Mouse (Mus musculus) lung, postnatal 4 days (tissue): ENCODE data around the gene Wipi1.
"Not testable (repeated sequence)": the region's sequence is repeated elsewhere in the genome, so short reads cannot be mapped to it uniquely, and the experiment has no call there.

Source experiments
- DNase-seq, 2 experiments: peaks; one replicate each; pipeline ENCODE4 v3.0.0; 2021

Gene Wipi1

GRCm38 (mm10) chr11:109611303-109612149 lies at the start of gene Wipi1:
Wipi1 (minus strand) TSS chr11:109611967.
- DNase-seq: peak; percentile 99

GRCm38 (mm10) chr11:109660526-109660925 lies 48.8 kb upstream of the Wipi1 start:
- not testable (repeated sequence) for DNase-seq

DNA sequence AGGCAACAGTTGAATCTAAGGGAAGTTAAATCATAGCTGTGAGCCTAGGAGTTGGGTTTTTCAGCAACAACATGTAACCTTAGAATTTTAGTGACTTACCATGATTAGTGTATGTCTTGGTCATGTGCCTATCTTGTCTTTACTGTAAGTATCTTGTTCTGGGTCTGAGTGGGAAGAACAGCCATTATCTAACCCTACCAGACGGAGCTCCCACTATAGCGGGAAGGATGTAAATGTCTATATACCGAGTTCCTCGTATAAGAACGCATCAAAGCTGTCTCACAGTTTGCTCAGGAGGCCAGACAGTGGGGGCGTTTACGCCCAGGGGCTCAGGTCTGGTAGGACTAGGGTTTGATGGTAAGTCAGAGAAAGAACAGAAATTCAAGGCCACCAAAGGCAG lies 44.5 kb upstream of the Wipi1 start:
- no peak for DNase-seq

GRCm38 (mm10) chr11:109654581-109654980 lies 42.8 kb upstream of the Wipi1 start:
- no peak for DNase-seq

GRCm38 (mm10) chr11:109653201-109653600 lies 41.4 kb upstream of the Wipi1 start:
- DNase-seq: no peak

- DNase-seq: no peak
Measured at GRCm38 (mm10) chr11:109652505-109652904, 40.7 kb upstream of the Wipi1 start.

DNA sequence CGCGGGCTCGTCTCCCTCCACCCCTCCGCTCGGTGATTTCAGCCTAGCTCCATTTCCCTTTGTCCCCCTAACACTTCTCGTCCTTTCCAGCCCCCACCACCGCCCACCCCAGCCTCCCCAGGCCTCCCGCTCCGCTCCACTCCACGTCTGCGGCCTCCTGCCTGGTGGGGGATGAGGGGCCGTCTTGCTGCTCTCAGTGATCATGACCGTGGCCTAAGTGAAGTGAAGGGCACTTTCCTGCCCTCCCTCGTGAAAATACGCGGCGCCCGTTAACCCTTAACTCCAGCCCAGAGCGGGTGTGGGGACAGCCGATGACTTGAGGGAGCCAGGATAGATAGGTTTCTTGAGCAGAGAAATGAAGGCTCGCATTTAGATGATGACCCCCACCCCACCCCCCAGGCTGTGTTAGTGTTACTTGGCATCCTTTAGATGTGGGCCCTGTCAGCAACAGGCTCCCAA lies 39.8 kb upstream of the Wipi1 start:
- DNase-seq: peak; percentile 48 to 51

DNA sequence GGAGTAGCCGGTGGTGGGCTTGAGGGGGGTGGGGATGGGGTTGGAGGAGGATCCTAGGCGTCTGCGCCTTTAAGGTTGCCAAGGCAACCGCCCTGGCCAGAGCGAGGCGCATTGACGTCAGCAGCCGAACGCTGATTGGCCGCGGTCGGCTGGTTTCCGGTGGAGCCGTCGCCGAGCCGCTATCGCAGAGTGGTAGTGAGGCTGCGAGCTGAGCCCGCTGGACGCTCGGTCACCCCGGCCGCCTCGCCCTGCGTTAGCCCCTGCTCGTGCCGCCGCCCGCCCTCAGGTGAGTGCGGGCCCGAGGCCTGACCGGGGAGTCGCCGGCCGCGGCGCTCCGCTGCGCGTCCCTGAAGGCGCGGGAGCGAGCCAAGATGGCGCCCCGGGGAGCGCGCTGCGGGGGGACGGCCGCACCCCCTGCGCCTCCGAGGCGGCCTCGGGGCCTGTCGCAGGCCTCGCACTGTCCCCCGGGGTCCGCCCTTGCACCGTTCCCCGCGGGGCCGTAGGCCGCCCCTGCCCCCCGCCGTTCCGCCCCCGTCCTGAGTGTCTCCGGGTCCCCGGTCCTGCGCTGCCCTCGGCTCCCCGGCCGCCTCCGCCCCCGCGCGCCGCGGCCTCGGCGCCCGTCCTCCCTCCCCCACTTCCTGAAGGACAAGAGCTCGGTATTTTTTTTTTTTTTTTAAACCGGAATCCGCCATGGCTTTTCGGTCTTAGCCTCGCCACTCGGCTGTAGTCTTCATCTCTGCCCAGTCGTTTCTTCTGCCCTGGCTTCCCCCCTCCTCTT lies 39.2 kb upstream of the Wipi1 start:
- DNase-seq: peak; percentile 94 to 95

GRCm38 (mm10) chr11:109649975-109650701 lies 38.4 kb upstream of the Wipi1 start:
- DNase-seq: peak; percentile 78 to 84

DNA sequence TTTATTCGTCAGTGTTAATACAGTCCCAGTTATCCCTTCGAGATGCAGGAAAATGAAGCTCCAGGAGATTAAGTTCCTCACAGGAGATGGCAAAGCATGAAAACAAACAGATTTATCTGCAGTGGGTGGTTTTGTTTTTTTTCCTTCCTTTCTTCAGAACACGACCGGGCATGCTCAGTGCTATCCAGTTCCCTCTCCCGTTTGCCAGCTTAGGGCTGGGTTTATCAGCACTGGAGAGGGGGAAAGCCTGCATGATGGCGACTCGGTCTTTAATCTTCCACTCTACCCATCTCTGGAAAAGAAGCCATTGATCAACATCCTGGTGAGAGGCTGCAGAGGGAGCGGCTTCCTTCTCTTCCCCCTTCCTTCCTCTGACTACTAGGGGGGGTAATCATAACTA lies 37.4 kb upstream of the Wipi1 start, which contains the start of gene Prkar1a:
TSS of gene Prkar1a (plus strand) at position 200 of the 400 bp plus-strand sequence.
- no peak for DNase-seq

- peak; percentile 66 to 76 for DNase-seq
Measured at GRCm38 (mm10) chr11:109648510-109648909, 36.7 kb upstream of the Wipi1 start.

DNA sequence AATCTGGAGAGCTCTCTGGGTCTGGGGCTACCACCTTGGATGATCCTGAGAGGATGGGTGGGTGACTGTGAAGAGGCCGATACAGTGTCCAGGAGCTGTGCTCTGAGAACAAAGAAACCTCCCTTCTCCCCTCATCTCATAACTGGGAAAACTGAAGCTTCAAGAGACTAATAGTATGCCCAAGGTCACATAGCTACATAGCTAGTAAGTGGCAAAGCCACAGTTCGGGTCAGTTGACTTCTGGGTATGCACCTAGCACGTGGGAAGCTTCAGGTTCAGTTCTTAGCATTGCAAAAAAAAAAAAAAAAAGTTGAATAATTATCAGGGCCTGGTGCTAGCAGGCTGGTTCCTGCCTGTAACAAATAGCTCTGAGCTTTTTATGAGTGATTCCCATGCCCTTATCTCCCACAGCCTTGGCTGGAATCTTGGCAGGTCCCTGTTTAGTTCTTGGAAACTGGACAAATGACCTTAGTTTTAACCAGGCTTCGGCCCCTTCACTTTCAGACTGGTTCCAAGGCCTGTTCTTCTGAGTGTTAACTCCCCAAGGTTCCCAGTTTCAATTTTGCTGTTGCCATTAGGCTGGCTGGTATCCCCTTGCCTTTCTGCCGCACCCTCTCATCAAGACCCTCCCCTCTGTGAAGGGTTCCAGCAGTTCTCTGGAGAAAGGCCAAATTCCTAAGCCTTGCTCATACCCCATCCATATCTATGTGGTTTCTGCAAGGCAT lies 29.9 kb upstream of the Wipi1 start:
- peak in 1 of 2 experiments; percentile 37 for DNase-seq

DNA sequence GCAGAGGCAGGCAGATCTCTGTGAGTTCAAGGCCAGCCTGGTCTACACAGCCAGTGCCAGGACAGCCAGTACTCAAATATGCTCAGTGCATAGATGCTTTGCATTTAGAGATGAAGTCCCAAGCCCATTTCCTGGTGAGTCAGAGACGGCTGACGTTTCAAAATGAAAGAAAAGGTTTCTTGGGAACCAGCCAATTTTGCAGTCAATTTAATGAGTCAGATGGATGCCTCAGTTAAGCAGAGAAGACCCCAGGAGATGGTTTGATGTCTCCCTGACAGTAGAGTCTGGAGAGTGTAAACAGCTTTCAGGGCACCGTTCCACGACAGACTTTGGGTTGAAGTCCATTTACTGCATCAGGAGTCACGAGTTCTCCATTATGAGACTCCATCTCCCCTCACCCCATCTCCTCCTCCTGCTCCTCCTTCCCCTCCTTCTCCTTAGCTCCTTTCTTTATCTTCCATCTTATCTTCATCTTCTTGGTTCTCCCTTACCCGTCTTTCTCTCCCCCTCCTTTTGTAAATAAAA lies 24.2 kb upstream of the Wipi1 start:
- no peak for DNase-seq

DNA sequence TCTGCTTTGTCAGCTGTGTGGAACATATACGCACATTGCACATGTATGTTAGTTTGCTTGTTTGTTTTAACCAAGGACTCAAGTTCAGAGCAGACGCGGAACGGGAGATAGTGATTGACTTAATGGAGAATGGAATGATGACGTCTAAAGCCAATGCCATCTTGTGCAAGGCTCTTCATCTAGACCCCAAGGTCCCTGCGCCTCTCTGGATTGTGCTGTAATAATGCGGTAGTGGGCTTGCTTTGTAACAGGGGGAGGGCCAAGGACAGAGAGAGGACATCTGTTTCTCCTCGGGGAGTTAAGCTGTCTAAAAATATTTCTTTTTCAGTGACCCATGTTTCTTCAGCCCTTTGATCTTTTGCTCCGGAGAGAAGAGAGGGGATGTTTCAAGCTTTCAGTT lies 23.2 kb upstream of the Wipi1 start:
- DNase-seq: no peak

- DNase-seq: no peak
Measured at GRCm38 (mm10) chr11:109629021-109629521, 17.3 kb upstream of the Wipi1 start.

GRCm38 (mm10) chr11:109628099-109628498 lies 16.3 kb upstream of the Wipi1 start:
- DNase-seq: no peak

DNA sequence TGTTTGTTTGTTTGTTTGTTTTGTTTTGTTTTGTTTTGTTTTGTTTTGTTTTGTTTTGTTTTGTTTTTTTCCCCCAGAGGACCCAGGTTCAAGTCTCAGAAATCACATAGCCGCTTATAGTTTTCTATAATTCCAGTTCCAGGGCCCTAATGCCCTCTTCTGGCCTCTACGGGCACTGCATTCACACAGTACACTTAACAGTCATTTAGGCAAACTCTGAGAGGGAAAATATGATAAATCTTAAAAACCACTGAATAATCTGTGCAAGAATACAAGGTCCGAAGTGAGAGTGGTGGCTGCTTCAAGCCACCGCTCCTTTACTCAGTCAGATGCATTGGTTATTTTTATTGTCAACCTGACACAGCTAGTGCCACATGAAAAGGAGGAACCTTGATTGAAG lies 15.9 kb upstream of the Wipi1 start:
- peak in 1 of 2 experiments; percentile 31 for DNase-seq

DNA sequence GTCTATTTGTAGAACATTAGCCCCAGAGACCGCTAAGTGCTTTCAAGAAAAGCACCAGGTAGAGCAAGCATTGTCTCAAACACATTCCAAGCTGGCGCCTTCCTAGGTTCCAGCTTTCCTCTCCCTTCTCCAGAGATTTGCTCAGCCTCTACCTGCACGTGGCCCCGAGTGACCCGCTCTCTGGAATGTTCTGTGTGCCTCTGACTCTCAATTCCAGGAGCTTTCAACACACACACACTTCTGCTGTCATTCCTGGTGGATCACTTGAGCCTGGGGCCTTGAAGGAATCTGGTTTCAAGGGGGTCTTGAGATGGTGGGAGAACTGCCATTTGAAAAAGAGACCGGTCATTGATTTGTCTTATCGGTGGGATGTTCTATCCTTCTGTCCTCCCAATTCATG lies 11.5 kb upstream of the Wipi1 start:
- DNase-seq: no peak

- peak; percentile 32 to 33 for DNase-seq
Measured at GRCm38 (mm10) chr11:109622518-109623037, 10.8 kb upstream of the Wipi1 start.

GRCm38 (mm10) chr11:109621183-109621582 lies 9.4 kb upstream of the Wipi1 start:
- peak in 1 of 2 experiments; percentile 62 for DNase-seq

GRCm38 (mm10) chr11:109620356-109620755 lies 8.6 kb upstream of the Wipi1 start:
- DNase-seq: no peak

GRCm38 (mm10) chr11:109619055-109619454 lies 7.3 kb upstream of the Wipi1 start:
- peak in 1 of 2 experiments; percentile 65 for DNase-seq
